Mouse (Mus musculus): Measurements from ENCODE around the gene Cep68.
"Not testable (repeated sequence)": the region's sequence is repeated elsewhere in the genome, so short reads cannot be mapped to it uniquely, and the experiment has no call there.

The Cep68 gene

DNA sequence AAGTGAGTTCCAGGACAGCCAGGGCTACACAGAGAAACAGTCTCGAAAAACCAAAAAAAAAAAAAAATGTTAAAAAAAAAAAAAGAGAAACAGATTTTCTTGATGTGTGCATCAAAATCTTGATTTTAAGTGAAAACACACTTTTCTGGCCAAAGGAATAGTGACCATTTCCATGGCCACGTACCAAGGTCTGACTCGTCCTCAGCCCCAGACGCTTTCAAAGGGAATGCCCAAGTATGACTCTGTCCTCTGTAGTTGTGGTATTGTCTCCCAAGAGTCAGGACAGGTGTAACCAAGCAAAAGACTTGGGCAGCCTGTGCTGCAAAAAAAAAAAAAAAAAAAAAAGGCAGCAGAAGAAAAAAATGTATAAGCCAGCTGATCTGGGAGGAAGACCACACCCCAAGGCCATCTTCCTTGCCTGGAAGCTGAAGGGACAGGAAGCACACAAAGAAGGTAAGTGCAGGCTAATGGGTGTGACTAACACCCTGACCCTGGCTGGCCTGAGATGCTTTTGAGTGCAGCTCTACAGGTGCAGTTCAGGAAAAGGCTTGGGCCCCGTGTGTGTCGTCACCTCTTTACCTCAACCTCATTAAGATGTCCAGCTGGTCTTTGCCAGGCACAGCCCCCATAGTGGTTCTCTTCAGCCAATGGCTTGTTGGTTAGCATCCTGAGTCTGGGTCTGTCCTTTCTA, 6.7 kb downstream of the Cep68 start:
- in situ Hi-C loops (cut with MboI; ENCODE audit: low sequenced_read_pairs): no loop called here

DNA sequence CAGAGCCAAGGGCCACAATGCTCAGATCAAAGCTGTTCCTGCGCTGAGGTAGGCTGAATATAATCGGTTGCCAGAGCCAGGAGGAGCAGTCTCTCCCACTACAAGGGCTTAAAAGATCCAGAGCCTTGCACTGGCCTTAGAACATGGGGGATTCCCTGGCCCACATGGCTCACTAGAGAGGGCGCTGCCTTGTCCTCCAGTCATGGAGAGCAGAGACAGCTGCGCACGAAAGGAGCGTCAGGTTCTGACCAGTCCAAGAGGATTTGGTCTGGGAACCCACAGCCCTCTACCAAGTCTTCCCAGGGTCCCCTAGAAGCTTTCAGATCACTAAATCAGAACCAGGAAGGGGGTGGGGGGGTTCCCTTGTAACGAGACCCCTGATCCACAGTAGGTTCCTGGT, 7.9 kb downstream of the Cep68 start:
- in situ Hi-C loops (cut with MboI; ENCODE audit: low sequenced_read_pairs): no loop called here

DNA sequence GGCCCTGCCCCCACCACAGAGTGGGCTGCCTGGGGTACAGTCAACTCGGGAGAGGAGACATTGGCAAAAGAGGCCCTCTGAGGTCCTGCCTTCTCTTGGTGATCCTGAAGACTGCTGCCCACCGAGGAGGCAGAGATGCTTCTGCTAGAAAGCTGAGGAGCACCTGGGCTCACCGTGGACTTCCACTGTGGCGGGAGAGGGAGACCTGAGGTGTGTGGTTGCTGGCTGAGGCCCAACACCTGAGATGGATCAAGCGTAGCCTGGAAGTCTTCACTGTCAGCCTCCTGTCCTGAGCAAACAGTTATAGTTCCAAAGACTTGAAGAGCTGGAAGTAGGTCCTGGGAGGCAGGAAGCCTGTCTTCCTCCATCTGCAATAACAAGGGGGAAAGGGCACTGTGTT, 8.9 kb downstream of the Cep68 start:
- in situ Hi-C loops (cut with MboI; ENCODE audit: low sequenced_read_pairs): no loop called here

DNA sequence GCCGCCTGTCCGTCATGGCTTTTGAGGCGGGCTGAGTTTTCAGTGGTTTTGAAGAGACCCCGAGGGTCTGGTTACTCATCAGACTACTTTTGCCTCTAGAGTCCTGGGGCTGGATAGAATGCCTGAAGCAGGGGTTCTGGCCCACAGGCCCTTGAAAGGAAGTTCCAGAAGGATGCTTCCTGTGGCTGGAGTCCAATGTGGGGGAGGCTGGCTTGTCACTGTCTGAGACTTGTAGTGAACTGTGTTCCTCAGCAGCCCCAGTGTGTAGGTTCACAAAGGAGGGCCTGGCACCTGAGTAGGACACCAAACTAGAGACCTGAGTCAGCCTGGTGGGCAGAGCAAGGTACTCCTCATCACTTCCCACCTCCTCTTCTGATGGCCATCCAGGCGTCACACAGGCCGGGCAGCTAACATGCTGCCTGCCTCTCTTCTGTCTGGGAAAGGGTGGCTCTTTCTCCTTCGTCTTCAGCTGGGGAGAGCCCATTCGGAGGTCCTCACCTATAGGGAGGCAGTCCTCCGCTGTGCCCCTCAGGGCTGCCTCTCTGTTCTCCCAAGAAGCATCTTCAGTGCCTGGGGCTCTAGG, 9.9 kb downstream of the Cep68 start:
- in situ Hi-C loops (cut with MboI; ENCODE audit: low sequenced_read_pairs): no loop called here

DNA sequence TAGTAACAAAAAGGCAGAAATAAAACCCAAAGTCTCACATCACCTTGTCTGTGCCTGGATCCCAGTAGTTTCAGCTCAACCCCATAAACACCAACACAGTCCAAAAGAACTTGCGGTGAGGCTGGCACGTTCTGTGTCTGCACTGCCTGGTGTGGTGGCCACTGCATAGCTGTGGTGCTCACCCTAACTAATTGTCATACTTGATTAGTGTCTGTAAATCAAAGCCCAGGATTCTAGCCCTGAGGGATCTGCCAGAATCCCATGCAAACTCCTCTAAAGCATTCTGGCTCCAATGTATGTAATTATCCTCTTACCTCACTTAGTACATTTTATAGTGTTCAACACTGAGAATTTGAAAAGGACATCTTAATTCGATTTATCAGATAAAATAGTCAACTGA, 11.3 kb downstream of the Cep68 start:
- in situ Hi-C loops (cut with MboI; ENCODE audit: low sequenced_read_pairs): no loop called here

DNA sequence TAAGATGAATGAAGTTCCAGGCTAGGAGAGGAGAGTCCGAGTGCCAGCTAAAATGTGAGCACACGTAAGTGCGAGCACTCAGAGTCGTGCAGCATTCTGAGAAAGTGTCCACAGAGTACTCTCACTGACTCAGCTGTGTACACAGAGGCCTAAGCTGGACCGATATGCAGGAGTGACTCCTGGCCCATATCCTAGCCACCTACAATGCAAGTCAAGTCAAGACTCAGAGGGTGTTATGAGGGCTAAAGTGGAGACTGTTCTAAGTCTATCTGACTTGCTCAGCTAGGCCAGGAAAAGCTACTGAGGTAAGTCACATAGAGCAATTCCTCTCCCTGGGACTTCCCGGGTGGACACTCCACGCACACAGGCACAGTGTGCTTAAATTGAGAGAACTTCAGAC, 12.2 kb downstream of the Cep68 start:
- in situ Hi-C loops (cut with MboI; ENCODE audit: low sequenced_read_pairs): no loop called here

DNA sequence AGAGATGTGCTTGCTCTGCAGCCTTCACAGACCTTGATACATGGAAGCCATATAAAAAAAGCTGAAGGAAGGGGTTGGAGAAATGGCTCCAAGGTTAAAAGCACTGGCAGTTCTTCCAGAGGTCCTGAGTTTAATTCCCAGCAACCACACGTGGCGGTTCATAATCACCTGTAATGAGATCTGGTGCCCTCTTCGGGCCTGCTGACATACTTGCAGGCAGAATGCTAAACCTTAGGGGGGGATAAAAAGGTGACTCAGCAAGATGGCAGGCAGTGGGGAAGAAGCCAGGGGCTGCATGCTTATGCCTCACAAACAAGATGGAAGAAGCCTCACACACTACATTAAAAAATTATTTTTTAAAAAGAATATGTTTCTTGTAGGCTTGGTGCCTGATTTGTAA, 15.0 kb downstream of the Cep68 start:
- in situ Hi-C loops (cut with MboI; ENCODE audit: low sequenced_read_pairs): no loop called here

DNA sequence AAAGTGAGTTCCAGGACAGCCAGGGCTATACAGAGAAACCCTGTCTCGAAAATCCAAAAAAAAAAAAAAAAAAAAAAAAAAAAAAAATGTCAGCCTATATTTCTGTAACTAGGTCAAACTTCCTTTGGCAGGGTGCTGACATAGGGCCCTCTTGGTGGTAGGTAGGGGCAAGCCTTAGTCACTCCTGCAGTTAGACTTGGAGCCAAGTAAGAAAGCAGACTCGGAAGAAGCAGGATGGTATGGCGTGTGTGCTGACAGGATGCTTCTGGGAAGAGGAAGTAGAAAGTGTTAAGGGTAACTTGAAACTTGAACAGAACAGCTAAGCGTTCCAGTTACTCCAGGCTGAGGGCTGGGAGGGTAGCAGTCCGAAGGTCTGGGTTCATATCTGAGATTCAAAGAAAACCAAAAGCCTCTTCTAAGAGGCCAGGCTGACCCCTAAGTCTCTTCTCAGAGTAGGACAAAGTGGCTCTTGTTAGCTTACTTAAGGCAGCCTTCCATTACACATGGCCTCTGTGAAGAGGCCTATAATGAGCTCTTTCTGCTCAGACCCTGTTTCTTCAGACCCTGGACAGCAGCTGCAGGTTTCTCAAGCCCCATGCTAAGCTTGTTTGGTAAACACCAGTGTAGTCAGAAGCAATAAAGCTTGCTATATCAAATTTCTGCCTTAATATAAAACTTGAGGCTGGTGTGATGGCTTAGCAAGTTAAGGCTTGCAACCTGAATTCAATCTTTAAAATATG, 17.0 kb downstream of the Cep68 start:
- in situ Hi-C loops (cut with MboI; ENCODE audit: low sequenced_read_pairs): no loop called here

DNA sequence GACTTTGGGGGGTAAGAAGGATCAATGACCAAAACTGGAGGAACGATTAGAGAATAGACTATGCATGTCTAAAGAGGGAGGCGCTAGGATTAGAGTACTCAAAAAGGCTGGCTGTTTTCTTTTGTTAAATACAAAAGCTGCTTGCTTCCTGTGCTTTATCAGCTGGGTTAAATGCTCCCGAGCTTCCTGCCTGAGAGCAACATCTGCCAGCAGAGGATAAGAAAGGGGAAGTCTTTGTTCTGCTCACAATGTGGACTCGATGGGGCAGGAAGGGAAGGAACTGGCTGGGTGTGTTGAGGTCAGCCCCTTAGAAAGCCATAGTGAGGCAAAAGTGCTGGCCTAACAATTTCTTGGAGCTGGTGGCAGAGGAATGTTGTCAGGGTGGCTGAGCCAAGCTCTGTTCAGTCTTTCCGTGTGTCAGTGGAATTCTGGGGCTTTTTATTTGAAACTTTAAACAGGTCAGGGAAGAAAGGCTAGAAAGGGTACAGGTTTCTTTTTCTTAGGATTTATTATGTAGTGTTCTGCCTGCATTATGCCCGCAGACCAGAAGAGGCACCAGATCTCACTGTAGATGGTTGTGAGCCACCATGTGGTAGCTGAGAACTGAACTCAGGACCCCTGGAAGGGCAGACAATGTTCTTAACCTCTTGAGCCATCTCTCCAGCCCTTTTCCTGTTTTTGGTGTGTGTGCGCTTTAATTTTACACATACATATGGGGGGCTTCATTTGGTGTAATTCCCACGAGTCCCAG, 17.9 kb downstream of the Cep68 start:
- in situ Hi-C loops (cut with MboI; ENCODE audit: low sequenced_read_pairs): no loop called here

DNA sequence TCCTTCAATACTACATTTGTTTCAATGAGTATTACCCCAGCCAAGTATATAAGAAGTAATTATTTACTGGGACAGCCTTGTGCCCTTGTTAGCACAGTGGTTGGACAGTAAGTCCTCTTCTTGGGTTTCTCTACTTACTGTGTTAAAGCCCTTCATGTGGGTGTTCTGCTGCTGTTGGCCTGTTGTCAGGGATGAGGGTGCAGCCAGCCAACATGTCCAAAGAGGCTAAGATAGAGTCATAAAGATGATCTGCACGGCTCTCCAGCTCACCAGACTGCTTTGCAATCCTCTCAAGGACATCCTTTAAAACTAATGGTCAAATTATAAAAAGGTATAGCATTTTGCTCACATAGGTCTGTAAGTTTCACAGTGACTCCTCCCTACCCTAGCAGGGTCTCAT, 18.9 kb downstream of the Cep68 start:
- in situ Hi-C loops (cut with MboI; ENCODE audit: low sequenced_read_pairs): no loop called here

DNA sequence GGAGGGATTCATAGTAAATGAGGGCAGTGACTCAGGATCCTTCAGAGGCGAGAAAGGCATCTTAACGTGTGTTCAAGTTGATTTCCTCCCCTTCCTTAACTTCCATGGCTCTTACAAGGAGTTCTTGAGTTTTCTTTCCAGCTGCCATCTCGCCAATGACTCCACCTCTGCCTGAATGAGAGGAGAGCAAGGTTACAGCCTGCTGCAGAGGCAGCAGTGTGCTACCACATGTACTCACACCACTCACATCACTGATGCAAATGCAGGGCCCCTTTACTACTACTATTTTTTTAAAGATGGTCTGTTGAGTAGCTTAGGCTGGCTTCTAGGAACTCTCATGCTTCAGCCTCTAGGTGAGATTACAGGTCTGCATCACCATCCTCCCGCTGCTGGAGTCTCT, 19.9 kb downstream of the Cep68 start:
- in situ Hi-C loops (cut with MboI; ENCODE audit: low sequenced_read_pairs): no loop called here

DNA sequence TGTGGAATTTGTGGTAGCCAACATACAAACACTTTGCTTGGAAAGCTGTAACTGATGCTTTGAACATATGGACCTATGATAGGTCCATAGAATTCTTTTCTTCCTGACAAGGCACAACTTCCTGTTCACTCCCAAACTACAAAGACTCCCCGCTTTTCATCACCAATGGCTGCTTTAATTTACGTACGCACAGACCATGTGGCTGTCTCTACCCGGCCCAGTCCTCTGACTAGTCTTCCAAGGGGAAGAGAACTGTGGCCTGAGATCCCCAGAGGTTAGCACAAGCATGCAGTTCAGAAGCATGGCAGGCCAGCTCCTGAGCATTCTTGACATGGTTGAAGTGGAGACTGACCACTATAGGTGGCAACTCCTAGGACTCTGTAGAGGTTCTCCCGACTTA, 20.6 kb downstream of the Cep68 start:
- in situ Hi-C loops (cut with MboI; ENCODE audit: low sequenced_read_pairs): no loop called here

DNA sequence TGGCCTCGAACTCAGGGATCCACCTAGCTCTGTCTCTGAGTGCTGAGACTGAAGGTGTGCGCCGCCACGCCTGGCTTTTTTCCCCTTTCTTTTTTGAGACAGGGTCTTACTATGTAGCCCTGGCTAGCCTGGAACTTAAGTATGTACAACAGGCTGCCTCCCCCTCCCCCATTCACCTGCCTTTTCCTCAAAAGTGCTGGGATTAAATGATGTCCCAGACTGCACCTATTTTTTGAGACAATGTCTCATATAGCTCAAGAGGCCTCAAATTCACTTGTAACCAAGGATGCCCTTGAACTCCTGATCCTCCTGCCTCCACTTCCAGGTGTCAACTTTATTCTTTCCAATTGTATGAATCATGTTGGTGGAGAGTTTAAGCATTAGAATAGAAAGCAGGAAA, 23.3 kb downstream of the Cep68 start:
- in situ Hi-C loops (cut with MboI; ENCODE audit: low sequenced_read_pairs): no loop called here

DNA sequence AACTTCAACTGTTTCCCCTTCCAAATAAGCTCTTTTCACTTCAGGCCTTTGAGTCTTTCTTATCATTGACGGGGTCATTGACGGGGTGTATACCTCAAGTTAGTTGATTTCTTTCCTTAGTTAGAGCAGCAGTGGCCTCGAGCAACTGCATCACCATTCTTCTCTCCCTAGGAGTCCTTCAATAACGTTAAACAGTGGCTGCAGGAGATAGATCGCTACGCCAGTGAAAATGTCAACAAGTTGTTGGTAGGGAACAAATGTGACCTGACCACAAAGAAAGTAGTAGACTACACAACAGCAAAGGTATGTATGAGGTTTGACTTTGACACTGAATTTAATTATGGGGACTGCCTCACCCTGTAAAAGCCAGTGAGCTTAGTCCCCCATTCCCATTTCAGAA, 25.0 kb downstream of the Cep68 start:
- in situ Hi-C loops (cut with MboI; ENCODE audit: low sequenced_read_pairs): no loop called here

DNA sequence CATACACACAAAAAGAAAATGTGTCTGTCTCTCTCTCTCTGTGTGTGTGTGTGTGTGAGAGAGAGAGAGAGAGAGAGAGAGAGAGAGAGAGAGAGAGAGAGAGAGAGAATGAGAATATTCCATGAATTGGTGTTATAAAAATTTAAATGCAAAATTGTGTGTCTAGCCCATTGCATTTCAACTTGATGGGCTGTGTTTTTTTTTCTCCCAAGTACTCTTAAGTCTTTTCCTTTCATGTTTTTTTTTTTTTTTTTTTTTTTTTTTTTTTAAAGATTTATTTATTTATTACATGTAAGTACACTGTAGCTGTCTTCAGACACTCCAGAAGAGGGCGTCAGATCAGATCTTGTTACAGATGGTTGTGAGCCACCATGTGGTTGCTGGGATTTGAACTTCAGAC, 27.6 kb downstream of the Cep68 start:
- in situ Hi-C loops (cut with MboI; ENCODE audit: low sequenced_read_pairs): not testable (repeated sequence)

DNA sequence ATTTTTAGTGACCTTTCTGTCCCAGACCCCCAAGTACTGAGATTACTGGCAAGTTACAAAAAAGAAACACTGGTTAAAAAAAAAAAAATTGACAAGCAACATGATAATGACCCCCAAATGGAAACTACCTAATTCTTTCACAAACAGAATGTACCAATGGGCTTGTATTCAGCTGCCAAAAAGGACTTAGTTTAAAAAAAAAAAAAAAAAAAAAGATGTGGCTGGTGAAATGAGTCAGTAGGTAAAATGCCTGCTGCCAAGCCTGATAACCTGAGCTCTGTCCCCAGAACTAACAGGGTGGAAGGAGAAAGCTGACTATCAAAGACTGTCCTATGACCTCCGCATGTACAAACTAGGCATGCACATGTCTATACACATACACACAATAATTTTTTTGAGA, 32.0 kb downstream of the Cep68 start:
- in situ Hi-C loops (cut with MboI; ENCODE audit: low sequenced_read_pairs): no loop called here

DNA sequence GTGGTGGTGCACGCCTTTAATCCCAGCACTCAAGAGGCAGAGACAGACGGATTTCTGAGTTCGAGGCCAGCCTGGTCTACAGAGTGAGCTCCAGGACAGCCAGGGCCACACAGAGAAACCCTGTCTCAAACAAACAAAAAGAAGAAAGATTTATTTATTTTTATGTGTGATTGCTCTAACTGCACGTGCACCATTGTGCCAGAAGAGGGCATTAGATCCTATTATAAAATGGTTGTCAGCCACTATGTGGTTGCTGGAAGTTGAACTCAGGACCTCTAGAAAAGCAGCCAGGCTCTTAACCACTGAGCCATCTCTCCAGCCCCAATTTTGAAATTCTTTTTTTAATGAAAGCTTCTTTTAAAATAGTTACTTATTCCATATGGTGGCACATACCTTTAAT, 32.8 kb downstream of the Cep68 start:
- in situ Hi-C loops (cut with MboI; ENCODE audit: low sequenced_read_pairs): no loop called here

DNA sequence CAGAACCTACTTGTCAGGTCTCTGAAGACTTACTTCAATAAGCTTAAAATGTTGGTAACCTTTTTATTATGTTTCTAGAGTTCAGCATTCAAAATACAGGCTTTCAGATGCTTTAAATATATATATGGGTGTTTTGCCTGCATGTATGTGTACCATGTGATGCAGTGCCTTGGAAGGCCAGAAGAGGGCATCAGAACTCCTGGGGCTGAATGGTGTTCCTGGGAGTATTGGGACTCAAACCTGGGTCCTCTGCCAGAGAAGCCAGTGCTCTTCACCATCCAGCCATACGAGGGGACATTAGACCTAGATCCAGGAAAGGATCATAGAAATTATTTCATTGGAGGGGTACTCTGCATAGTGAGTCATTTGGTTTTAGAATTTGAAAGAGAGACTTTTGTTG, 34.5 kb downstream of the Cep68 start:
- in situ Hi-C loops (cut with MboI; ENCODE audit: low sequenced_read_pairs): no loop called here

DNA sequence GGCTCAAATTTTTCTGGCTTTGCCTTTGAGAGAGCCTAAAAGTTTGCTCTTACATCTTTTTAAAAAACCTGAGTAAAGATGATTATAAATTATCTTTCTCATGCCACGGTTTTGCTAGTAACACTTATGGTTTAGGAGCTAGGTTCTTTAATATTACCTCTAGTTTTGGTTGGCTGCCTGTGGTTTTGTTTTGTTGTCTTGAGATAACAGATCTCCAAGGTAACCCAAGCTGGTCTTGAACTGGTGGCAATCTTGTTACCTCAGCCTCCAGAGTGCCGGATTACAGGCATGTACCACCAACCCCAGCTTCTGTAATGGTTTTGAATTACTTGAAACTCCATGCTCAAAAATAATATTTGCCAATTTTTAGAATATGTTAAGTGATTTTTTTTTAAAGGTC, 37.4 kb downstream of the Cep68 start:
- in situ Hi-C loops (cut with MboI; ENCODE audit: low sequenced_read_pairs): no loop called here

DNA sequence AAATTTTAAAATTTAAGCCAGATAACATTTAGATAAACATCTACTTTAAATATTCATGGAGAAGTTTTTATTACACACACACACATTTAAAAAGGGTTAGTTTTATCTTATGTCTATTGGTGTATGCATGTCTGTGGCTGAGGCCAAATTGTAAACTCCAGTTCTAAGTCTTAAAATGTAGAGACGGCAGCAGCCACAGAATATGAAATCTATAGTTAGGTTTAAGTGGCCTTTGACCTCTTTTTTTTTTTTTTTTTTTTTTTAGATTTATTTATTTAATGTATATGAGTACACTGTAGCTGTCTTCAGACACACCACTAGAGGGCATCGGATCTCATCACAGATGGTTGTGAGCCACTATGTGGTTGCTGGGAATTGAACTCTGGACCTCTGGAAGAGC, 41.6 kb downstream of the Cep68 start:
- in situ Hi-C loops (cut with MboI; ENCODE audit: low sequenced_read_pairs): no loop called here

DNA sequence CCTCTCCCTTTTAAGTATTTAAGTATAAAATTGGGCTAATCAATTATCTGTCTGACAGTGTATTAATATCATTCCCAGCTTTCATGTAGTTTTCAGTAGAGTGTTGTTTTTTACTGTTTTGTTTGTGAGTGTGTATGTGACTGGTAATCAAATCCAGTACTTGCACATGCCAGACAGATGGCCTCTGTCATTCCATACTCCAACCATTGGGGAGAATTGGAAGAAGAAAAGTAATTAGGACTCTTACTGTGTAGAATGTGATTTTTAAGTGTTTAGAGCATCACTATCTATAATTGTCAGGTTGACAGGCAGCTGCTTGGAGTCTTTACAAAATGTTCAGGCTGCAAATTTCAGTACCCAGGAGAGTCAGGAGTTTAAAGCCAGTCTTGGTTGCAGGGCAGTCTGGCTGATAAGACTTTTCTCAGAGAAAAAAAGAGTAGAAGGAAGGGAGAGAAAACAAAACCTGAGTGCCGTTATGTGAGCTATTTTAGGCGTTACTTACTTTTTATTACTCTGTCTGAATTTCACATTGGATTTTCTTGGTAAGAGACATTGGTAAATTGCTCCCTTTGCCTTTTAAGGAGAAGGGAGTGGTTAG, 42.5 kb downstream of the Cep68 start:
- in situ Hi-C loops (cut with MboI; ENCODE audit: low sequenced_read_pairs): no loop called here

Measured in CH12F3 (cell line).